In genomic region chr11:115366706-115367394, GRCm38 (mm10) we compare ENCODE assay signal across 9 mouse cellular contexts. TPM values are rescaled to one million over a fixed set of nuclear protein-coding genes. Genes with fewer than 3 reads are reported as not detected.
DNase-seq lines count a peak whose midpoint lies in the region; ATAC-seq lines count a peak whose summit lies in the region.
"Had no signal": no experiment of that assay in that cellular context is flagged by ENCODE, and none has a peak within 500 bp of the region (broad histone marks: within the 10 kb centered on the region; RNA-seq: fewer than 3 reads in every experiment).

No protein-coding gene starts in this region.

- H3K4me3 ChIP-seq in kidney, embryonic 14.5 days (ENCODE audit: low read length), result peak overlapping the region; percentile 48
- H3K4me3 ChIP-seq in embryonic facial prominence, embryonic 13.5 days, result peak overlapping the region; percentile 46
- peak overlapping the region; percentile 48 for H3K4me3 ChIP-seq in liver, embryonic 15.5 days (replicated peaks)
- peak overlapping the region; percentile 53 for H3K4me3 ChIP-seq in stomach, embryonic 15.5 days (replicated peaks)

- 4% methylated on average over 28 of the region's 28 CpGs for WGBS in kidney, embryonic 14.5 days
- WGBS in embryonic facial prominence, embryonic 13.5 days, result 2% methylated on average over 28 of the region's 28 CpGs
- 6% methylated on average over 28 of the region's 28 CpGs for WGBS in liver, embryonic 15.5 days (ENCODE audit: insufficient replicate concordance)
- WGBS in stomach, embryonic 15.5 days, result 5% methylated on average over 28 of the region's 28 CpGs

- peaks cover 8% of the 10 kb centered on the region for H3K4me1 ChIP-seq in kidney, embryonic 14.5 days (ENCODE audit: control insufficient read depth, insufficient read depth, low read length)
- peaks cover 12% of the 10 kb centered on the region for H3K4me1 ChIP-seq in embryonic facial prominence, embryonic 13.5 days
- peaks cover 12% of the 10 kb centered on the region for H3K4me1 ChIP-seq in liver, embryonic 15.5 days (replicated peaks)
- peaks cover 15% of the 10 kb centered on the region for H3K4me1 ChIP-seq in stomach, embryonic 15.5 days

- peaks cover 30% of the 10 kb centered on the region for H3K27me3 ChIP-seq in kidney, embryonic 14.5 days (ENCODE audit: control insufficient read depth, insufficient read depth, low read length)
- peaks cover 78% of the 10 kb centered on the region for H3K27me3 ChIP-seq in embryonic facial prominence, embryonic 13.5 days
- peaks cover 83% of the 10 kb centered on the region for H3K27me3 ChIP-seq in liver, embryonic 15.5 days
- H3K27me3 ChIP-seq in stomach, embryonic 15.5 days (replicated peaks), result peaks cover 10% of the 10 kb centered on the region

- no peak for DNase-seq in kidney, adult 9 months
- DNase-seq in Muller cell, postnatal 12 days (ENCODE audit: inconsistent ontology term), result peak; percentile 51
- DNase-seq in induced T-regulatory cell, adult 2 months (ENCODE audit: low read depth), result peak; percentile 42
- no peak for DNase-seq in gastrocnemius, postnatal 4 days (ENCODE audit: low spot score in 2 of 2)

- peak overlapping the region; percentile 80 for H3K4me2 ChIP-seq in kidney, embryonic 14.5 days (replicated peaks; ENCODE audit: low read depth, low read length)
- H3K4me2 ChIP-seq in embryonic facial prominence, embryonic 13.5 days, result peak overlapping the region; percentile 83
- H3K4me2 ChIP-seq in liver, embryonic 15.5 days, result peak overlapping the region; percentile 69
- peak overlapping the region; percentile 73 for H3K4me2 ChIP-seq in stomach, embryonic 15.5 days

- no peaks in the 10 kb centered on the region for H3K36me3 ChIP-seq in kidney, embryonic 14.5 days (ENCODE audit: control insufficient read depth, insufficient read depth, low read length)
- H3K36me3 ChIP-seq in embryonic facial prominence, embryonic 13.5 days, result no peaks in the 10 kb centered on the region
- H3K36me3 ChIP-seq in liver, embryonic 15.5 days (replicated peaks), result no peaks in the 10 kb centered on the region
- no peaks in the 10 kb centered on the region for H3K36me3 ChIP-seq in stomach, embryonic 15.5 days

- peak overlapping the region; percentile 47 for H3K9ac ChIP-seq in kidney, embryonic 14.5 days (ENCODE audit: low read depth, low read length)
- peak overlapping the region; percentile 61 for H3K9ac ChIP-seq in embryonic facial prominence, embryonic 13.5 days
- H3K9ac ChIP-seq in liver, embryonic 15.5 days, result no peak overlapping the region
- H3K9ac ChIP-seq in stomach, embryonic 15.5 days, result peak overlapping the region; percentile 49; the same call in 1 of the 2 replicates

- peak; percentile 25; the same call in 1 of the 2 replicates for ATAC-seq in kidney, embryonic 14.5 days (ENCODE audit: low FRiP score, low TSS enrichment)
- 0 out of 2 replicates have a peak, but pooled peaks have one; percentile 23 for ATAC-seq in embryonic facial prominence, embryonic 13.5 days (ENCODE audit: insufficient number of reproducible peaks, insufficient read depth, low FRiP score, low TSS enrichment, low read depth)
- no peak for ATAC-seq in liver, embryonic 15.5 days (ENCODE audit: insufficient read depth)
- ATAC-seq in stomach, embryonic 15.5 days (ENCODE audit: insufficient read depth, low FRiP score, low read depth), result no peak

- no peaks in the 10 kb centered on the region for H3K9me3 ChIP-seq in kidney, embryonic 14.5 days (ENCODE audit: control insufficient read depth, low read length)
- no peaks in the 10 kb centered on the region for H3K9me3 ChIP-seq in embryonic facial prominence, embryonic 13.5 days
- H3K9me3 ChIP-seq in liver, embryonic 15.5 days (replicated peaks), result no peaks in the 10 kb centered on the region
- no peaks in the 10 kb centered on the region for H3K9me3 ChIP-seq in stomach, embryonic 15.5 days

- no peak overlapping the region for H3K27ac ChIP-seq in kidney, embryonic 14.5 days (ENCODE audit: low read depth, low read length)
- H3K27ac ChIP-seq in embryonic facial prominence, embryonic 13.5 days, result no peak overlapping the region
- no peak overlapping the region for H3K27ac ChIP-seq in liver, embryonic 15.5 days (replicated peaks)
- peak overlapping the region; percentile 52 for H3K27ac ChIP-seq in stomach, embryonic 15.5 days

RNA-seq across cellular contexts. Expression of gene Hid1, which starts 0.7 kb away (rescaled TPM):
- 2.3 and 4.4 TPM in 2 replicates for polyA plus RNA-seq in kidney, embryonic 14.5 days (2014; fragmentation: Nextera tagmentation; extraction: Ambion mirVana)
- 4.0 and 6.2 TPM in 2 replicates for polyA plus RNA-seq in embryonic facial prominence, embryonic 13.5 days (2015; fragmentation: Nextera tagmentation; extraction: Ambion mirVana)
- 1.1 and 1.5 TPM in 2 replicates for polyA plus RNA-seq in liver, embryonic 15.5 days (2015; fragmentation: Nextera tagmentation; extraction: Ambion mirVana)
- polyA plus RNA-seq in stomach, embryonic 15.5 days (2015; fragmentation: Nextera tagmentation; extraction: Ambion mirVana), result 32.9 and 41.0 TPM in 2 replicates
- 1 to 10 TPM; 7.2 to 9.0 TPM for total RNA-seq in gastrocnemius, postnatal 4 days (2021)

RNA-seq across cellular contexts. Expression of gene Cdr2l, which starts 14.9 kb away (rescaled TPM):
- polyA plus RNA-seq in kidney, embryonic 14.5 days (2014; fragmentation: Nextera tagmentation; extraction: Ambion mirVana), result 11.5 and 13.0 TPM in 2 replicates
- polyA plus RNA-seq in embryonic facial prominence, embryonic 13.5 days (2015; fragmentation: Nextera tagmentation; extraction: Ambion mirVana), result 12.3 and 14.1 TPM in 2 replicates
- 1.2 and 1.3 TPM in 2 replicates for polyA plus RNA-seq in liver, embryonic 15.5 days (2015; fragmentation: Nextera tagmentation; extraction: Ambion mirVana)
- polyA plus RNA-seq in stomach, embryonic 15.5 days (2015; fragmentation: Nextera tagmentation; extraction: Ambion mirVana), result 10.0 and 10.5 TPM in 2 replicates
- total RNA-seq in gastrocnemius, postnatal 4 days (2021), result 10 to 100 TPM; 19.4 to 22.2 TPM

RNA-seq across cellular contexts. Expression of gene Otop3, which starts 32.3 kb away (rescaled TPM):
- polyA plus RNA-seq in kidney, embryonic 14.5 days (2014; fragmentation: Nextera tagmentation; extraction: Ambion mirVana), result not detected in 2 replicates
- 0.14 TPM in 1 of 2 replicates, not detected in the other for polyA plus RNA-seq in embryonic facial prominence, embryonic 13.5 days (2015; fragmentation: Nextera tagmentation; extraction: Ambion mirVana)
- not detected in 2 replicates for polyA plus RNA-seq in liver, embryonic 15.5 days (2015; fragmentation: Nextera tagmentation; extraction: Ambion mirVana)
- 2.4 and 2.7 TPM in 2 replicates for polyA plus RNA-seq in stomach, embryonic 15.5 days (2015; fragmentation: Nextera tagmentation; extraction: Ambion mirVana)
- total RNA-seq in gastrocnemius, postnatal 4 days (2021), result not detected
- total RNA-seq: adrenal gland, adult 18-20 months had no signal

RNA-seq across cellular contexts. Expression of gene Mrpl58, which starts 36.7 kb away (rescaled TPM):
- 235 and 261 TPM in 2 replicates for polyA plus RNA-seq in kidney, embryonic 14.5 days (2014; fragmentation: Nextera tagmentation; extraction: Ambion mirVana)
- polyA plus RNA-seq in embryonic facial prominence, embryonic 13.5 days (2015; fragmentation: Nextera tagmentation; extraction: Ambion mirVana), result 173 and 181 TPM in 2 replicates
- 78.1 and 78.7 TPM in 2 replicates for polyA plus RNA-seq in liver, embryonic 15.5 days (2015; fragmentation: Nextera tagmentation; extraction: Ambion mirVana)
- 184 and 196 TPM in 2 replicates for polyA plus RNA-seq in stomach, embryonic 15.5 days (2015; fragmentation: Nextera tagmentation; extraction: Ambion mirVana)
- total RNA-seq in gastrocnemius, postnatal 4 days (2021), result 10 to 100 TPM; 89.6 to 94.0 TPM

RNA-seq across cellular contexts. Expression of gene Ush1g, which starts 45.0 kb away (rescaled TPM):
- polyA plus RNA-seq in kidney, embryonic 14.5 days (2014; fragmentation: Nextera tagmentation; extraction: Ambion mirVana), result not detected in 2 replicates
- polyA plus RNA-seq in embryonic facial prominence, embryonic 13.5 days (2015; fragmentation: Nextera tagmentation; extraction: Ambion mirVana), result not detected in 2 replicates
- polyA plus RNA-seq in liver, embryonic 15.5 days (2015; fragmentation: Nextera tagmentation; extraction: Ambion mirVana), result 0.20 and 0.22 TPM in 2 replicates
- polyA plus RNA-seq in stomach, embryonic 15.5 days (2015; fragmentation: Nextera tagmentation; extraction: Ambion mirVana), result 0.26 and 0.35 TPM in 2 replicates
- total RNA-seq in gastrocnemius, postnatal 4 days (2021), result not detected

Comparison
In these comparisons a context has a peak if more than half of its experiments do, and no peak if none do; other contexts are left out.
1. ATAC-seq: peak in kidney, embryonic 14.5 days (single experiment) and embryonic facial prominence, embryonic 13.5 days (single experiment); none in liver, embryonic 15.5 days (single experiment) and stomach, embryonic 15.5 days (single experiment).
2. DNase-seq: peak in Muller cell, postnatal 12 days (single experiment) and induced T-regulatory cell, adult 2 months (single experiment); none in kidney, adult 9 months (single experiment) and gastrocnemius, postnatal 4 days (0 of 2).
3. Peak in every context shown above with its lines, with median percentiles within 50 percentile points of each other: H3K4me2 ChIP-seq and H3K4me3 ChIP-seq.